Mouse (Mus musculus): Measurements from ENCODE around the gene Akirin1. TPM values are rescaled to one million over a fixed set of nuclear protein-coding genes. Genes with fewer than 3 reads are reported as not detected.

Akirin1 gene
- 77.1 and 78.8 TPM in 2 replicates for polyA plus RNA-seq (2015; fragmentation: Nextera tagmentation; extraction: Ambion mirVana)

DNA sequence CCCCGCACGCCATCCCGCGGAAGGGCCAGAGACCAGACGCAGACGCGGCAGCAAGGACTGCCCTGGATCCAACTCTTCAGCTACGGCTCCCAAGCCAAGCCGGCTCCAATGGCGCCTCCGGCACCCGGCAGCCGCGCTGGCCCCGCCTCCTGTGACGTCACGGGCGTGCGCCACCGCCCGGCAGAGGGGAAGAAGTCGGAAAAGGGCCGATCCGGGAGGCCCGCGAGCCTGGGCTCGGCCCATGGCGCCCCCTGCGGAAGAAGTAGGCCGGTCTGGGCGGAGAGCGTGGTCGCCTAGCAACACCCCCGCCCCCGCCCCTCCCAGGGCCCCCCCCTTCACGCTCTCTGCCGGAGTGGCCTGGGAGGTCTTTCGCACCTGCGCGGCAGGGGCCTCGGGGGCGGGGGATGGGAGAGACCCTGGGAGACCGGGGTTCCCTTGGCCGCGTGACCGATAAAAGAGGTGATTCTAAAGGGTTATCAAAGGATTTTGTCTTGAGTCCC lies at the start of gene Akirin1:
Akirin1 (minus strand) TSS at position 194 of the 500 bp plus-strand sequence.
- H3K9me3 ChIP-seq = no peaks in the 10 kb centered on the region
- peaks cover 36% of the 10 kb centered on the region for H3K4me1 ChIP-seq
- peak; percentile 99 for ATAC-seq (replicated peaks)
- H3K9ac ChIP-seq (replicated peaks) = peak within 1 kb of the TSS; percentile 95
- peak within 1 kb of the TSS; percentile 98 for H3K4me3 ChIP-seq
- WGBS = under 1% methylated on average over 46 of the region's 46 CpGs
- peak within 1 kb of the TSS; percentile 94 for H3K27ac ChIP-seq (replicated peaks)
- no peaks in the 10 kb centered on the region for H3K27me3 ChIP-seq
- H3K36me3 ChIP-seq = no peaks in the 10 kb centered on the region
- H3K4me2 ChIP-seq (replicated peaks) = peak within 1 kb of the TSS; percentile 60

DNA sequence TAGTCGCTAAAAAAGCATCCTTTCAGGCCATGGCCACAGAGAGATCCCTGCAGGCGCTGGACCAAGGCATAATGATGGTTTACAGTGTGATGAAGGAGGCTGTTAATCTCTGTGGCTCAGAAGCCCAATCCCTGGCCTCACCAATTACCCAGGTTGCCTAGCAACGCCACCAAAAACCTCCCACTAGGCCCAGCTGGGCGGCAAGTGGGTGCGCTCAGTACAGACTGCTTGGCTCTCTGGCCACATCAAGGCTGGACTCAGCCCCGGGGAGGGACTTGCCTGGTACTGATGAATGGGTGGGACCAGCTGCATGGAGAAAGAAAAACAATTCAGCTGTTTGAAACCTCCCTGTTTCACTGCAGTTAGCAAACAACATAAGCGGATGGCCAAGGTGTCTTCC lies 47.7 kb upstream of the Akirin1 start:
- Histone ChIP-seq H3K27me3 (no peaks in the 10 kb centered on the region), H3K27ac (replicated peaks) (peak overlapping the region; percentile 58), H3K4me1 (peaks cover 10% of the 10 kb centered on the region), H3K4me3 (no peak overlapping the region), H3K4me2 (replicated peaks) (no peak overlapping the region), H3K9me3 (no peaks in the 10 kb centered on the region), H3K9ac (replicated peaks) (no peak overlapping the region), H3K36me3 (no peaks in the 10 kb centered on the region)
- peak; percentile 93 for ATAC-seq (replicated peaks)
- WGBS = 24% methylated on average over 7 of the region's 7 CpGs

DNA sequence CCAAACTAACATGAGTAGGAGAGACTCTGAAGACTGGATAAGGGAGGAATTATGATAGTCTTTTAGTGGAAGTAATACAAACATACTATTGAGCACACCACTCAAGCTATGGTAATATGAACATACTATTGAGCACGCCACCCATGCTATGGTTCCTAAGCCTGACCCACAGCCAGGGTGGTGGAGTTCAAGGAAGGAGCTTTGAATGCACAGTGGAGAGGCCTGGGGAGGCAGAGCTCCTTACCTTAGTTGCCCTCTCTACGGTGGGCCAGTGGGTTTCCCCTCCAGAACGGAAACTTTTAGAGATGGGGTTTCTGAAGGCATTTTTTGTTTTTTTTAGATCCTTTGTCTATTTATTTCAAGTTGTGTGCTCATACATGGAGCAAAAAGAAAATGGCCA lies 47.3 kb upstream of the Akirin1 start:
- Histone ChIP-seq H3K9ac (replicated peaks) (no peak overlapping the region), H3K4me3 (no peak overlapping the region), H3K36me3 (no peaks in the 10 kb centered on the region), H3K4me2 (replicated peaks) (no peak overlapping the region), H3K27me3 (no peaks in the 10 kb centered on the region), H3K27ac (replicated peaks) (peak overlapping the region; percentile 58), H3K4me1 (peaks cover 10% of the 10 kb centered on the region), H3K9me3 (no peaks in the 10 kb centered on the region)
- 52% methylated on average over 3 of the region's 3 CpGs for WGBS
- no peak for ATAC-seq (replicated peaks)

DNA sequence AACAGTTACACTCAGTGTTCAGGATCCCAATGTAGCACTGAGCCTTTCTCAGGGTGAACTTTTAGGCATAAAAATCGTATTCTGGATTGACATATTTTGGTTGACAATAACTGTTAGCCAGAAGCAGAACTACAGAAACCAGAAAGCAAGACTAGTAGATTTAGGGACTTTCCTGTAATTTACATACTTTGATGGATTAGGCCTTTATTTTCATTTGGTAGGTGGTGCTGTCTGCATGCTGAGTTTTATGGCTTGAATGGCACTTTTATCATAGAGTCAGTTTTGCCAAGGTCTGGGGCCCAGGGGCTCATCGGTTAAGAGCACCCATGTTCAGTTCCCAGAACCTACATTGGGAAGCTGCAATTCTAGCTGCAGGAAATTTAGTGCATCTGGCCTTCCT lies 44.9 kb upstream of the Akirin1 start:
- Histone ChIP-seq H3K27ac (replicated peaks) (no peak overlapping the region), H3K4me3 (no peak overlapping the region), H3K4me2 (replicated peaks) (no peak overlapping the region), H3K27me3 (no peaks in the 10 kb centered on the region), H3K9ac (replicated peaks) (no peak overlapping the region), H3K4me1 (peaks cover 10% of the 10 kb centered on the region), H3K36me3 (no peaks in the 10 kb centered on the region), H3K9me3 (no peaks in the 10 kb centered on the region)
- WGBS = 66% methylated on average over 2 of the region's 2 CpGs
- no peak for ATAC-seq (replicated peaks)

- Histone ChIP-seq H3K4me3 (no peak overlapping the region), H3K4me2 (replicated peaks) (no peak overlapping the region), H3K36me3 (no peaks in the 10 kb centered on the region), H3K9ac (replicated peaks) (no peak overlapping the region), H3K27ac (replicated peaks) (no peak overlapping the region), H3K4me1 (peaks cover 9% of the 10 kb centered on the region), H3K27me3 (no peaks in the 10 kb centered on the region), H3K9me3 (no peaks in the 10 kb centered on the region)
- WGBS = 93% methylated on average over 6 of the region's 6 CpGs
- no peak for ATAC-seq (replicated peaks)
These were observed 43.0 kb upstream of the Akirin1 start for GRCm38 (mm10) chr4:123793136-123793535.

DNA sequence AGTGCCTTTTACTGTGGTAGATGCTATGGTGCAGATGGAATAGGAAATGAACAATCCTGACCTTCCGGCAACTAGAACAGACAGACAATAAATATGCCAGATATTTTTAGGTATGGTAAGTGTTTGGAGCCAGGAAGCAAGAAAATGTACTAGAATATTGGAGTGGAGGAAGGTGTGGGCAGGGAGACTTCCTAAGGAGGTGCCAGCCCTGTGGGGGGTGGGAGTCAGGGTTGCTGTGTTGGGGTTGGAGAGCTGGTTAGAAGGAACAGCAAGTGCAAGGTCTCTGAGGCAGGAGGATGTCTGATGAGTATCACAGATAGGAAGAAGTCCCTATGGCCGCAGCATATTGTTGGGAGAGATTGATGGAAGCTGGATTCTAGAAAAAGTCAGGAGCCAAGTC lies 42.5 kb upstream of the Akirin1 start:
- no peak for ATAC-seq (replicated peaks)
- Histone ChIP-seq H3K4me3 (no peak overlapping the region), H3K9ac (replicated peaks) (no peak overlapping the region), H3K4me2 (replicated peaks) (no peak overlapping the region), H3K9me3 (no peaks in the 10 kb centered on the region), H3K4me1 (peaks cover 9% of the 10 kb centered on the region), H3K27me3 (no peaks in the 10 kb centered on the region), H3K27ac (replicated peaks) (no peak overlapping the region), H3K36me3 (no peaks in the 10 kb centered on the region)
- 86% methylated on average over 2 of the region's 2 CpGs for WGBS

DNA sequence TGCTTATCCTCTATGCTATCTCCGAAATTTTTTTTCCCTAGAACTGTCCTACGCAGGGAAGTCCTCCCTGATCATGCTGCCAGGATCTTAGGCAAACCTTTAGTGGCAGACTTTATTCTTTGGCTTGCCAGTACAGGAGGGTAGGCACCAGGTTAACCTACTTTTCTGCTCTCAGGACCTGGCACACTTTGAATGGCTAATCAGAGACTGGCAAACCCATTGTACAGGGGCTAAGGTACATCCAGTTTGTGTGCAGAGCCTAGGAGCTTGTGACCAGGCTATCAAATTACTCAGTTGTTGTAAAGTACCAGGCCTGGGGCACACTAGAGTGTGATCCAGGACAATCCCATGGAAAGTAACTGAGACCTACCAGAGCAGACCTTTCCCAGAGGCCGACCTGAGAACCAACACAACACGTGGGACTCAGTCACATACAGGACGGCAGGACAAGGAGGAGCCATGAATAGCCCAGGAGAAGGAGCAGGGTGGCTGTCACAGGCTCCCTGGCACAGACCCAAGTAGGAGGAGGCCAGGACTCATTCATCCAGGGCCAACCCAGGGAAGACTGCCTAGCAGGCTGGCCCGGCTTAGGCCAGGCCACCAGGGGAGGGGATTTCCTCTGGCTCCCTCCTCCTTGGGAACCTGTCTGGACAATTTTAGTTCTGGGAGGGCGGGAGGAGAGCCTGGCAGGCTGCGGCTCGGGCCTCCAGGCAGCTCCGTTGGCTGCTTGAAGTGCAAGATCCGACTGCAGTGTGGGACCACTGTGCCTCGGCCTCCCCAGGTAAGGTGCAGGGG lies 37.2 kb upstream of the Akirin1 start, which contains the start of gene Rhbdl2:
Rhbdl2 (plus strand) TSS at position 684 of the 795 bp plus-strand sequence.
- no peak within 1 kb of the TSS for H3K27ac ChIP-seq (replicated peaks)
- no peaks in the 10 kb centered on the region for H3K27me3 ChIP-seq
- no peaks in the 10 kb centered on the region for H3K36me3 ChIP-seq
- 19% methylated on average over 12 of the region's 12 CpGs for WGBS
- peaks cover 9% of the 10 kb centered on the region for H3K4me1 ChIP-seq
- no peak within 1 kb of the TSS for H3K9ac ChIP-seq (replicated peaks)
- H3K4me2 ChIP-seq (replicated peaks) = no peak within 1 kb of the TSS
- peak; percentile 80 for ATAC-seq (replicated peaks)
- no peak within 1 kb of the TSS for H3K4me3 ChIP-seq
- no peaks in the 10 kb centered on the region for H3K9me3 ChIP-seq

- no peak overlapping the region for H3K27ac ChIP-seq (replicated peaks)
- no peak overlapping the region for H3K4me2 ChIP-seq (replicated peaks)
- 62% methylated on average over 4 of the region's 4 CpGs for WGBS
- ATAC-seq (replicated peaks) = no peak
- H3K4me3 ChIP-seq = no peak overlapping the region
- no peak overlapping the region for H3K9ac ChIP-seq (replicated peaks)
- H3K36me3 ChIP-seq = no peaks in the 10 kb centered on the region
- H3K27me3 ChIP-seq = no peaks in the 10 kb centered on the region
- H3K9me3 ChIP-seq = no peaks in the 10 kb centered on the region
- H3K4me1 ChIP-seq = no peaks in the 10 kb centered on the region
These were observed 18.1 kb upstream of the Akirin1 start for GRCm38 (mm10) chr4:123768234-123768633.

DNA sequence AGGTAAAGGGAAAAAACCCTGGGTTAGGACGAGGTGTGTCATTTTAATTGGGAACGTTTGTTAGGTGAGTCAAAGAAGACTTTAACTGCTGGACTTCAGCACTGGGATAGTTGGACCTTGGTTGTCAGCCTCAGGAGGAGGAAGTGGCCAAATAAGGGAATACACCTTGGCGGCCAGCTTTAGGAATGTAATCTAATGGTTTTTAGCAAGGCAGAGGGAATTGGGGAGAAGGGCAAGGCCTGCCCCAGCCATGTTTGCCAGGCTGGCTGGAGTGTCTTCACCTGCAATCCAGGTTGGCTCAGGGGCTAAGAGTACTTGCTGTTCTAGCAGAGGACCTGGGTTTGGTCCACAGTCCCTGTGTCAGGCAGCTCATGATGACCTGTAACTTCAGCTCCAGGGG lies 17.7 kb upstream of the Akirin1 start:
- H3K9ac ChIP-seq (replicated peaks) = no peak overlapping the region
- no peak for ATAC-seq (replicated peaks)
- WGBS = 75% methylated on average over 3 of the region's 3 CpGs
- H3K27me3 ChIP-seq = no peaks in the 10 kb centered on the region
- no peaks in the 10 kb centered on the region for H3K36me3 ChIP-seq
- H3K4me1 ChIP-seq = no peaks in the 10 kb centered on the region
- no peak overlapping the region for H3K27ac ChIP-seq (replicated peaks)
- no peak overlapping the region for H3K4me2 ChIP-seq (replicated peaks)
- H3K4me3 ChIP-seq = no peak overlapping the region
- H3K9me3 ChIP-seq = no peaks in the 10 kb centered on the region

GRCm38 (mm10) chr4:123765071-123765470 lies 14.9 kb upstream of the Akirin1 start:
- no peaks in the 10 kb centered on the region for H3K4me1 ChIP-seq
- no peak for ATAC-seq (replicated peaks)
- H3K9ac ChIP-seq (replicated peaks) = no peak overlapping the region
- no peaks in the 10 kb centered on the region for H3K36me3 ChIP-seq
- H3K4me3 ChIP-seq = no peak overlapping the region
- H3K4me2 ChIP-seq (replicated peaks) = no peak overlapping the region
- no peaks in the 10 kb centered on the region for H3K9me3 ChIP-seq
- no peaks in the 10 kb centered on the region for H3K27me3 ChIP-seq
- no peak overlapping the region for H3K27ac ChIP-seq (replicated peaks)
- 85% methylated on average over 6 of the region's 6 CpGs for WGBS

GRCm38 (mm10) chr4:123758306-123758705 lies 8.2 kb upstream of the Akirin1 start:
- no peak overlapping the region for H3K4me2 ChIP-seq (replicated peaks)
- ATAC-seq (replicated peaks) = no peak
- no peaks in the 10 kb centered on the region for H3K9me3 ChIP-seq
- 48% methylated on average over 4 of the region's 4 CpGs for WGBS
- H3K4me3 ChIP-seq = no peak overlapping the region
- no peaks in the 10 kb centered on the region for H3K27me3 ChIP-seq
- H3K9ac ChIP-seq (replicated peaks) = no peak overlapping the region
- no peaks in the 10 kb centered on the region for H3K36me3 ChIP-seq
- H3K27ac ChIP-seq (replicated peaks) = no peak overlapping the region
- H3K4me1 ChIP-seq = no peaks in the 10 kb centered on the region

DNA sequence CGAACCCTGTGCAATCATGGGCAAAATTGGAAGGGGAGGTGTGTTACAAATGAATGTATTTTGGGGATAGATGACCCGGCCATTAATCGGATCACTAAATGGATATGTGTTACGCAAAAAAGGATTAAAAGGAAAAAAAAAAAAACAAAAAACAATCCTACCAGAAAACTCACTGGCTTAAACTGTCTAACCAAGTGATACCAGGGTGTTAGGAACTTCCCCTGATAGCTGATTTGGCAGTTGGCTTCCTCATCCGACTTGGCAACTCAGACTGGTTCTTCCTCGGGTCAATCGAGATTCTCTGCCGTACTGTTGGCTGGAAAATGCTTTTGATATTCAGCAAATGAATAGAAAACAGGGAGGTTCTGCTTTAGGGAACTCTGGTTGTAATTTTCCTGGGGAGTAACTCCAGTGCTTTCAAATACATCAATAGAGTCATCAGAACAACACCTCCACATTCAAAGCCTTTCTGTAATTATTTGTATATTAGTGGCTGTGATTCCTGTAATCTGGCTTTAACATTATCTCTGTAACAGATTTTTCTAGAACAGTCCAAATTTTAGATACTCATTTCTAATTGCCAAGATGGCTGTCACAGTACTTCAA lies 665 bp upstream of the Akirin1 start:
- Histone ChIP-seq H3K27me3 (no peaks in the 10 kb centered on the region), H3K4me1 (peaks cover 34% of the 10 kb centered on the region), H3K9me3 (no peaks in the 10 kb centered on the region), H3K4me3 (peak overlapping the region; percentile 98), H3K9ac (replicated peaks) (peak overlapping the region; percentile 95), H3K36me3 (no peaks in the 10 kb centered on the region), H3K27ac (replicated peaks) (peak overlapping the region; percentile 94), H3K4me2 (replicated peaks) (peak overlapping the region; percentile 60)
- no peak for ATAC-seq (replicated peaks)
- WGBS = 0% methylated on average over 8 of the region's 8 CpGs

Data from forebrain, embryonic 15.5 days (tissue).